Mouse (Mus musculus): ENCODE results near the gene Mgea5. TPM values are rescaled to one million over a fixed set of nuclear protein-coding genes. Genes with fewer than 3 reads are reported as not detected.

Mgea5 gene
- polyA plus RNA-seq, 1 experiment from 2014 or later, result 33.0 TPM

DNA sequence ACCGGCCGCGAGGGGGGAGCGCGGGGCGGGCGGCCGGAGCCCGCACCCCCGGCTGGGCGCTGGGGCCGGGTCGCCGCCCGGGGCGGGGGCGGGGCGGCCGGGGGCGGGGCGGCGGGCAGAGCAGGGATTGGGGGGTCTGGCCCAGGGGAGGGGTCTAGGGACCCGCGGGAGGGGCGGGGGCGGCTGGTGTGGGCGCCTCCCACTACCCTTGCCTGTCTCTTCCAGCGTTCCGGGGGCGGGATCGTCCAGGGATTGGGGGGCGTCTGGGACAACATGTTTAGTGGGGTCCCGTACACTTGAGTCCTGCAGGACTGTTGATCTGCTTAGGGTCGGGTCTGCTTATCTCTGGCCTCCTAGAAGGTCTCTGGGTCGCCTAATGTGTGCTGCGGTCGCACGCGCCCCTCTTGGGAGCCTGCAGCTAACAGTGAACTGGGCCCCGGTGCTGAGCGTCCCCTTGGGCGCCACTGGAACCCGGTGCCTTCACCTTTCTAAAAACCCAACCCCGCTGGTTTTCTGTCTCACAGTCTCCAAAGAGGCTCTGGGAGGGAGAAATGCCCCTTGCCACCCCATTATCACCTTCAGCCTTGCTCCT is 40.6 kb downstream of the Mgea5 start:
- H3K27me3 ChIP-seq (ENCODE audit: insufficient read depth, low read length), result peaks cover 49% of the 10 kb centered on the region
- peak overlapping the region; percentile 36 for H3K4me3 ChIP-seq (replicated peaks; ENCODE audit: low read depth, low read length)
- no peak overlapping the region for H3K27ac ChIP-seq
- peak overlapping the region; percentile 28 for H3K9ac ChIP-seq (ENCODE audit: low read depth, low read length)
- DNase-seq (ENCODE audit: low spot score) (no peak), ATAC-seq (replicated peaks; ENCODE audit: low FRiP score, low read depth) (no peak)
- H3K4me2 ChIP-seq (ENCODE audit: low read length), result peak overlapping the region; percentile 71
- H3K36me3 ChIP-seq (ENCODE audit: insufficient read depth, low read length), result no peaks in the 10 kb centered on the region
- peaks cover 19% of the 10 kb centered on the region for H3K4me1 ChIP-seq (replicated peaks; ENCODE audit: insufficient read depth, low read length)
- whole genome bisulfite sequencing, result 3% methylated on average over 16 of the region's 44 CpGs
- TF ChIP-seq CTCF (IDR thresholded peaks at IDR 0.05; ENCODE audit: low read depth), result no peak
- H3K9me3 ChIP-seq (replicated peaks; ENCODE audit: low read length), result no peaks in the 10 kb centered on the region

DNA sequence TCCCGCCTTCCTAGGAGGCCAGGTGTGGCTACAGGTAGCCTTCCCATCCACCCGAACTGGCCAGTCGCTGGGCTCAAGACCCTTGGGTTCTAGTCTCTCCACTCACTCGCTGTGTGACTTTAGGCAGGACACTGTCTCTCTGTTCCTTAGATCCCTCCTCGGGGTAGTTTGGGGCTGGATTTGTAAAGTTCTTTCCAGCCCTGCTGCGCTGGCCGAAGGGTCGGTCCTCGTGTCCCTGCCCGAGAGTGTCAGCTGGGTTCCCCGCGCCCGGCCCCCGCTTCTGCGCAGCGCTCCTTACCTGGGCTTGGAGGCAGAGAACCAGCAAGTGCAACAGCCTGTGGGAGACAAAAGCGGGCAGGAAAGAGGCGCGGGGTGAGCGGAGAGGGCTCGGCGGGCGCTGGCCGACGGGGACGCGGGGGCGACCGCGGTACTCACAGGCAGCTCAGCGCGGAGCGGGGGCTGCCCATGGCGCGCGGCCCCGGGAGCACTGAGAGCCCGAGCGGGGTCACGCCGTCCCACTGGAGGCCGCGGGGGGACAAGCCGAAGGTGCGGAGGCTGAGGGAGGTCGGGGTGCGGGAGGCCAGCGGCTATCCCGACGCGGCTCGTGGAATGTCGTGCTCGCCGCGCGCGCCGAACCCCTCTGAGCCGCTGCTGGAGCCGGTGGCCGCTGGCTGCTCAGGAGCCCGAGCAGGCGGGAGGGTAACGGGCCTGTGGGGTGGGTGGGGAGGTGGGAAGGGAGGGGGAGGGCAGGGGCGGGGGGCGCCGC is 41.2 kb downstream of the Mgea5 start, which contains the start of gene Fgf8:
TSS of gene Fgf8 (minus strand) at position 698 of the 766 bp plus-strand sequence.
- under 1% methylated on average over 64 of the region's 68 CpGs for WGBS
- peaks cover 55% of the 10 kb centered on the region for H3K27me3 ChIP-seq (ENCODE audit: insufficient read depth, low read length)
- peak within 1 kb of the TSS; percentile 28 for H3K9ac ChIP-seq (ENCODE audit: low read depth, low read length)
- H3K36me3 ChIP-seq (ENCODE audit: insufficient read depth, low read length), result no peaks in the 10 kb centered on the region
- H3K4me2 ChIP-seq (ENCODE audit: low read length), result peak within 1 kb of the TSS; percentile 71
- no peak for DNase-seq (ENCODE audit: low spot score)
- no peak within 1 kb of the TSS for H3K27ac ChIP-seq
- H3K4me3 ChIP-seq (replicated peaks; ENCODE audit: low read depth, low read length), result peak within 1 kb of the TSS; percentile 36
- ATAC-seq (replicated peaks; ENCODE audit: low FRiP score, low read depth), result no peak
- H3K9me3 ChIP-seq (replicated peaks; ENCODE audit: low read length), result no peaks in the 10 kb centered on the region
- H3K4me1 ChIP-seq (replicated peaks; ENCODE audit: insufficient read depth, low read length), result peaks cover 20% of the 10 kb centered on the region; the same call in 1 of the 2 replicates
- TF ChIP-seq CTCF (IDR thresholded peaks at IDR 0.05; ENCODE audit: low read depth), result no peak

DNA sequence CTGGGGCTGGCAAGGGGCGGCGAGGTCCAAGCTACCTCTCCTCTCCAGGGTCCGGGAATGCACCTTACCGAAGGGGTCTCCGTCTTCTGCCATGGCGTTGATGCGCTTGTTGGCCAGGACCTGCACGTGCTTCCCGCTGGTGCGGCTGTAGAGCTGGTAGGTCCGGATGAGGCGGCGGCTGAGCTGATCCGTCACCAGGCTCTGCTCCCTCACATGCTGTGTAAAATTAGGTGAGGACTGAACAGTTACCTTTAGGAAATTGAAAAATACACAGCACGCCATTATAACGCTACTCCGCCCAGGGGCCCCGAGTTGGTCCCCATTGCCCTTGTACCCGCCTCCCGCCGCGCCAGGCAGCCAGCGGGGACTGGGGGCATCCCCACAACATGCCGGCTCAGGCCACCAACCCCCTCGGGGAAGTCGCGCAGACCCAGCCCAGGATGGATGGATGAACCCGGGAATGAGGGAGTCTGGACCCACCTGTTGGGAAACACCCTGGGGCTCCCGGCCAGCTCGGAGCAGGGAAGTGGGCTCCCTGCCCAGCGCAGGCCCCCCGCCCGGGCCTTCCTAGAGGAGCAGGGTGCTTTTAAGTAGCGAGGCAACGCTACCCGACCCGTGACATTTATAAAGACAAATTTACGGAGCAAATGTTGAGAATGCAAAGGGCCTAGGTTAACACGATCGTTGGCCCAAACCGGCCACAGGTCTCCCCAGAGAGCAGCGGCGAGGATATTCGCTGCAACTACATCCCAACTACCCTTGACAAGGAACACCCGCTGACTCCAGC is 42.0 kb downstream of the Mgea5 start:
- ATAC-seq (replicated peaks; ENCODE audit: low FRiP score, low read depth) (no peak), DNase-seq (ENCODE audit: low spot score) (no peak)
- WGBS, result 5% methylated on average over 45 of the region's 45 CpGs
- Histone ChIP-seq H3K9me3 (replicated peaks; ENCODE audit: low read length) (no peaks in the 10 kb centered on the region), H3K27me3 (ENCODE audit: insufficient read depth, low read length) (peaks cover 59% of the 10 kb centered on the region), H3K4me2 (ENCODE audit: low read length) (peak overlapping the region; percentile 71), H3K4me1 (replicated peaks; ENCODE audit: insufficient read depth, low read length) (peaks cover 28% of the 10 kb centered on the region), H3K27ac (no peak overlapping the region), H3K4me3 (replicated peaks; ENCODE audit: low read depth, low read length) (peak overlapping the region; percentile 36), H3K9ac (ENCODE audit: low read depth, low read length) (peak overlapping the region; percentile 18; the same call in 1 of the 2 replicates), H3K36me3 (ENCODE audit: insufficient read depth, low read length) (no peaks in the 10 kb centered on the region)
- TF ChIP-seq CTCF (IDR thresholded peaks at IDR 0.05; ENCODE audit: low read depth), result no peak

DNA sequence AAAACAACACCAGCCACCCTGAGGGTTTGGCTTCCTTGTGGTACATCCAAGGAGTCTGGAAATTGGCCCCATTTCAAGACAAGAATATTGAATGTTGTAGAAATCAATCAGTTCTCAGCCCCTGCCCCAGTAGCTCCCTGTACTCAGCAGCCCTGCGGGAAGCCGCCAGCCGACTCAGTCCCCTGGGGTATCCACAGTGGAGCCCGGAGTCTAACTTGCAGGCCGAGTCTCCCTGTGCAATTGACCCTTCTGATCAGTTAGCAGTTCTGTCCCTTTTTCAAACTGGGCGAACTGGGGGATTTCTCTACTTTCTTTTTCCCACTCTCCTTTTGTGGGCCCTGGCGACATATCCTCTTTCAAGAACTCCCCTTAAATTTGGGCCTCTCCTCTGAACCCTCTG is 42.8 kb downstream of the Mgea5 start:
- TF ChIP-seq CTCF (IDR thresholded peaks at IDR 0.05; ENCODE audit: low read depth), result no peak
- no peak overlapping the region for H3K9ac ChIP-seq (ENCODE audit: low read depth, low read length)
- H3K27me3 ChIP-seq (ENCODE audit: insufficient read depth, low read length), result peaks cover 57% of the 10 kb centered on the region
- H3K4me3 ChIP-seq (replicated peaks; ENCODE audit: low read depth, low read length), result no peak overlapping the region
- whole genome bisulfite sequencing, result 28% methylated on average over 7 of the region's 7 CpGs
- 0 out of 2 replicates have a peak overlapping the region, but pooled peaks have one; percentile 71 for H3K4me2 ChIP-seq (ENCODE audit: low read length)
- no peaks in the 10 kb centered on the region for H3K36me3 ChIP-seq (ENCODE audit: insufficient read depth, low read length)
- H3K9me3 ChIP-seq (replicated peaks; ENCODE audit: low read length), result no peaks in the 10 kb centered on the region
- no peak overlapping the region for H3K27ac ChIP-seq
- DNase-seq (ENCODE audit: low spot score) (no peak), ATAC-seq (replicated peaks; ENCODE audit: low FRiP score, low read depth) (no peak)
- peaks cover 24% of the 10 kb centered on the region for H3K4me1 ChIP-seq (replicated peaks; ENCODE audit: insufficient read depth, low read length)

DNA sequence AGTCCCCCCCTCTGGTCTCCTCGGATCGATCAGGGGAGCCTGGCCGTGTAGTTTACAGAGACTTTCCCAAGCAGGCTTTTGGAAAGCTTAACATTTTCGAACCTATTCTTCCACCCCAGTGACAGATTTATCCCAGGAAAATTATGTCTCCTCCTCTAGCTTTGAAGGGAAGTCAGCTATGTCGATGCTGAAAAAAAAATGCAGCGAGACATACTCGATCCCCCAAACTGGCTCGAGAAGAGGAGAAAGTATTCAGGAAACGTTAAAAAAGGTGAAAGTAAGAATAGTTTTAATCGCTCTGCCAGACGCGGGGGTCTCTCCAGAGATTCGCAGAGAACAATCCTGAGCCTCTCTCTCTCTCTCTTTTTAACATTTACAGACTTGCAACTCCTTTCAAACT is 43.4 kb downstream of the Mgea5 start:
- Histone ChIP-seq H3K36me3 (ENCODE audit: insufficient read depth, low read length) (no peaks in the 10 kb centered on the region), H3K27ac (no peak overlapping the region), H3K9me3 (replicated peaks; ENCODE audit: low read length) (no peaks in the 10 kb centered on the region), H3K4me2 (ENCODE audit: low read length) (no peak overlapping the region), H3K4me3 (replicated peaks; ENCODE audit: low read depth, low read length) (no peak overlapping the region), H3K27me3 (ENCODE audit: insufficient read depth, low read length) (peaks cover 54% of the 10 kb centered on the region), H3K9ac (ENCODE audit: low read depth, low read length) (no peak overlapping the region), H3K4me1 (replicated peaks; ENCODE audit: insufficient read depth, low read length) (peaks cover 18% of the 10 kb centered on the region)
- no peak for TF ChIP-seq CTCF (IDR thresholded peaks at IDR 0.05; ENCODE audit: low read depth)
- ATAC-seq (replicated peaks; ENCODE audit: low FRiP score, low read depth), result no peak
- no peak for DNase-seq (ENCODE audit: low spot score)
- WGBS, result 13% methylated on average over 13 of the region's 13 CpGs

DNA sequence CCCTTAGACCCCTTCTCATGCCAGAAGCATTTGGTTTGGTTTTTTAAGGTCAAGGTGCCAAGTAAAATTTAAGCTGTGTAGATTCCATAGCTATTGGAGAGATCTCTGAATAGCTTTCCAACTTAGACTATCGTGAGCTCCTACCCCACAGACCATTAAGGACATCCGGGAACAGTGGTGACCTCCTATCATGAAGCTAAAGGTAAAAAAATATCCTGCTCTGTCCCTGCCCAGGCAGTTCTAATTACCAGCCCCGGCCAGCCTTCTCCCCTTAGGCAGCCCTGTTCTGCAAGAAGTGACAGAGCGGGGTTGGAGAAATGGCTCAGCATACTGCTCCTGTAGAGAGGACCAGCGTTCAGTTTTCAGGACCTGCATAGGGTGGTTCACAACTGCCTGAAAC is 45.1 kb downstream of the Mgea5 start:
- ATAC-seq (replicated peaks; ENCODE audit: low FRiP score, low read depth) (no peak), DNase-seq (ENCODE audit: low spot score) (no peak)
- Histone ChIP-seq H3K4me1 (replicated peaks; ENCODE audit: insufficient read depth, low read length) (peaks cover 20% of the 10 kb centered on the region), H3K4me2 (ENCODE audit: low read length) (no peak overlapping the region), H3K36me3 (ENCODE audit: insufficient read depth, low read length) (no peaks in the 10 kb centered on the region), H3K27ac (no peak overlapping the region), H3K9ac (ENCODE audit: low read depth, low read length) (no peak overlapping the region), H3K9me3 (replicated peaks; ENCODE audit: low read length) (no peaks in the 10 kb centered on the region), H3K27me3 (ENCODE audit: insufficient read depth, low read length) (peaks cover 43% of the 10 kb centered on the region), H3K4me3 (replicated peaks; ENCODE audit: low read depth, low read length) (no peak overlapping the region)
- TF ChIP-seq CTCF (IDR thresholded peaks at IDR 0.05; ENCODE audit: low read depth), result no peak
- WGBS, result 58% methylated on average over 5 of the region's 5 CpGs

Data from kidney, postnatal 0 days (tissue).